Mouse (Mus musculus) regulatory T cell (primary cell): ENCODE measurements around the gene Neurl2.
"Not testable (repeated sequence)": the region's sequence is repeated elsewhere in the genome, so short reads cannot be mapped to it uniquely, and the experiment has no call there.

Source experiments
- in situ Hi-C: fragments of 300-600 bp; cut with MboI, MseI; formaldehyde crosslinking; loops from one replicate; pipeline ENCODE4 v1.15.1; 2025; ENCODE audit warnings: high pct_unique_total_duplicates

The Neurl2 gene

GRCm38 (mm10) chr2:164833314-164833959, at the start of gene Neurl2:
Neurl2 (minus strand) TSS chr2:164833456.
- in situ Hi-C loops: no loop called here

- in situ Hi-C loops: loop anchor here (25.0 kb wide), 1 partner anchor 1820 kb away; the partner anchor contains the start of gene Mybl2
Measured at GRCm38 (mm10) chr2:164882619-164883018, 49.4 kb upstream of the Neurl2 start.

- in situ Hi-C loops: loop anchor here (25.0 kb wide), 1 partner anchor 1817 kb away; the partner anchor contains the start of gene Mybl2
Measured at GRCm38 (mm10) chr2:164879568-164880277, 46.5 kb upstream of the Neurl2 start.

- in situ Hi-C loops: loop anchor here (25.0 kb wide), 1 partner anchor 1817 kb away; the partner anchor contains the start of gene Mybl2
Measured at GRCm38 (mm10) chr2:164879228-164879567, 45.9 kb upstream of the Neurl2 start, which contains the start of gene Pcif1. Pcif1 (plus strand) TSS chr2:164879304.

DNA sequence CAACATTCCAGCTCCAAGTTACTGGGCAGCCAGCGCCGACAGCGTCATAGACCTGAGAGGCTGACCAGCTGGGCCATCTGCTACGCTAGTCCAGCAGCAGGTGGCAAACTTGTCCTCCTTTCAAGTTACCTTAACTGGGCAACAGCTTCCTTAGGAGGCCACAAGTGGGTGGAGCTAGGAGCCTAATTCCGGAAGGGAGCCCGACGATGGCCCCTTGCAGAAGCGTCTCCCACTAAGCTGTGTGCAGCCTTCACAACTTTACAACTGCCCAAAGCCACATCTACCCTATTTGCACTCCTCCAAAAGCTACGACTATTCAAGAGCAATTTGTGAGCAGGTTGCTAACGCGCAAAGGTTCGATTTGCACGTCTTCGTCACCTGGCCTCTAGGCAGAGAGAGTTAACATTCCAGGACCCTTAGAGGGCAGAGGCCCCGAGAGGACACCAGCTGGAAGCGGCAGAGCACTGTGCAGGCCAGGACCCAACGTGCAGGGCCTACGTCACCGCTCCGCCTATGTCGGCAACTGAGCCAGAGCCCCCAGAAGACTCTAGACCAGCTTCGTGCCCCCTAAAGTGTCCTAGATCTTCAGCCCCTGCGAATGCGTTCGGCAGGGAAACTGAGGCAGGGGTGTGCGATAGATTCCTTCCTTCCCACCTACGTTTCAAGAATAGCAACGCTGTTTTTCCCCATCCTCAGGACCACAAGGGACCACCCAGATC, 45.4 kb upstream of the Neurl2 start:
- in situ Hi-C loops: loop anchor here (25.0 kb wide), 1 partner anchor 1816 kb away; the partner anchor contains the start of gene Mybl2

GRCm38 (mm10) chr2:164877376-164878215, 44.3 kb upstream of the Neurl2 start:
- in situ Hi-C loops: loop anchor here (25.0 kb wide), 1 partner anchor 1815 kb away; the partner anchor contains the start of gene Mybl2

DNA sequence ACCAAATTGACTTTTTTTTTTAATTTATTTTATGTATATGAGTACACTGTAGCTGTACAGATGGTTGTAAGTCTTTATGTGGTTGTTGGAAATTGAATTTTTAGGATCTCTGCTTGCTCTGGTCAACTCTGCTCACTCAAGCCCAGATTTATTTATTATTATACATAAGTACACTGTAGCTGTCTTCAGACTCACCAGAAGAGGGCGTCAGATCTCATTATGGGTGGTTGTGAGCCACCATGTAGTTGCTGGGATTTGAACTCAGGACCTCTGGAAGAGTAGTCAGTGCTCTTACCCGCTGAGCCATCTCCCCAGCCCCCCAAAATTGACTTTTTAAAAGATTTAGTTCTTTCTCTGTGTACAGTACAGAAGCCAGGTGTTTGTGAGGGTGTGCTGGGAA, 42.4 kb upstream of the Neurl2 start:
- in situ Hi-C loops: loop anchor here (25.0 kb wide), 1 partner anchor 1813 kb away; the partner anchor contains the start of gene Mybl2

DNA sequence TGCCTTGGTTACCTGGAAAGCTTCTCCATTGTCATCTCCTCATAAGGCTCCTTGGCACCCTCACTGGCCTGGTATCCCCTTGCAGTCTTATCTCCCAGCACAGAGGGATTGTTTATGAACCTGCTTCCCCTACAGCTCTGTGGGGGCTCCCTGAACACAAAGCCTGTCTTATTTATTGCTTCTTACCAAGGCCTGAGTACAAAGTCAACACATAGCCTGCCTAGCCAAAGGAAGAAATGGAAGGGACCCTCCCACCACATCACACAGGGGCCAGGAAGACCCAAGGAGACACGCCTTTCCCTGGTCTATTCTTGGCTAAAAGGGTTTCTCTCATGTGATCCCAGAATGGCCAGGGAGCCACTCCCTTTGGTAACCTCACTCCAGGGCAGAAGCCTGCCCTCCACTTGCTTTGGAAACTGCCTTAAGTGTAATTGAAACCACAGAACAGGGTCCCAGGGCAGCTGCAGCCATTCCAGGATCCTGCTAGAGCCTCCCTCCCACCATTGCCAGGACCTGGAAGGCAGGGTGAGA, 41.0 kb upstream of the Neurl2 start:
- in situ Hi-C loops: no loop called here

GRCm38 (mm10) chr2:164873621-164874020, 40.4 kb upstream of the Neurl2 start:
- in situ Hi-C loops: no loop called here

DNA sequence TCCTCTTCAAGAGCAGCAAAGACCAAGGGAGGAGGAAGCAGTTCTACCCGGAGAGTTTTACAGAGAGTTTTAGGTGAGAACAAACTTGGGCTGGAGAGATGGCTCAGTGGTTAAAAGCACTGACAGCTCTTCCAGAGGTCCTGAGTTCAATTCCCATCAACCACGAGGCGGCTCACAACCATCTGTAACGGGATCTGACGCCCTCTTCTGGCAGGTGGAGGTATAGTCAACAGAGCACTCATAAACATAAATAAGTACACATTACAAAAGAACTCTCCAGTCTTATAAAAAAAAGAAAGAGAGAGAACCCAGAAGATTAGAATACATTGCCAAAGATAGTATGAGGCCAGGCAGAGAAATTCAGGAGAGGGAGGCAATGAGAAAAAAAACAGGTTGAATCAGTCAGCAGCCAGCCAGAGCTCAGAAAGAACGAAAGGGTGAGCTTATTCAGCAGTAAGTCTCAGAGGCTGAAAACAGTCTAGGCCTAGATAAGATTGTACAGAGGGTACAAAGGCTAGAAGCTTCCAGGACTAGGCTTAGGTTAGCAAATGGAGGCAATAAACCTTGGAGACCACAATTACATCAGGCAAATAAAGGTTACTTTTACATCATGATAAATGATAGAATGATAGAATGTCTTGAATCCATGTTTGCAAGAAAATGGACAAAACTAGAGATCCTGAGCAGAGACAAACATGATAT, 38.5 kb upstream of the Neurl2 start:
- in situ Hi-C loops: no loop called here

- in situ Hi-C loops: no loop called here
Measured at GRCm38 (mm10) chr2:164868491-164868890, 35.2 kb upstream of the Neurl2 start.

DNA sequence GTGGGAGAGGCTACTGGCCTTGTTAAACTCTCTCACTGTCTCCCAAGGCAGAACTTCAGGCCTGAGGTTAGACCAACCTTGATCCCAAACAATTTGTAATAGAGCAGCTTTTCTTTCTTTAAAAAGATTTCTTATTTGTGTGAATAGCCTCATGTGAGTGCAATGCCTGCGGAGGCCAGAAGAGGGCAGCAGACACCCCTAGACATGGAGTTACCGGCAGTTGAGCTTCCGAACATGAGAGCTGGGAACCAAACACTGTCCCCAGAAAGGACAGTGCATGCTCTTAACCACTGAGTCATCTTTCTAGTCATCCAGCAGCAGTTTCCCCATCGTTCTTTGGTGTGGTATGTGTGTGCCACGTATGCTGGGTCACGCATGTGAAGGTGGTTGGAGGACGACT, 34.3 kb upstream of the Neurl2 start:
- in situ Hi-C loops: no loop called here

DNA sequence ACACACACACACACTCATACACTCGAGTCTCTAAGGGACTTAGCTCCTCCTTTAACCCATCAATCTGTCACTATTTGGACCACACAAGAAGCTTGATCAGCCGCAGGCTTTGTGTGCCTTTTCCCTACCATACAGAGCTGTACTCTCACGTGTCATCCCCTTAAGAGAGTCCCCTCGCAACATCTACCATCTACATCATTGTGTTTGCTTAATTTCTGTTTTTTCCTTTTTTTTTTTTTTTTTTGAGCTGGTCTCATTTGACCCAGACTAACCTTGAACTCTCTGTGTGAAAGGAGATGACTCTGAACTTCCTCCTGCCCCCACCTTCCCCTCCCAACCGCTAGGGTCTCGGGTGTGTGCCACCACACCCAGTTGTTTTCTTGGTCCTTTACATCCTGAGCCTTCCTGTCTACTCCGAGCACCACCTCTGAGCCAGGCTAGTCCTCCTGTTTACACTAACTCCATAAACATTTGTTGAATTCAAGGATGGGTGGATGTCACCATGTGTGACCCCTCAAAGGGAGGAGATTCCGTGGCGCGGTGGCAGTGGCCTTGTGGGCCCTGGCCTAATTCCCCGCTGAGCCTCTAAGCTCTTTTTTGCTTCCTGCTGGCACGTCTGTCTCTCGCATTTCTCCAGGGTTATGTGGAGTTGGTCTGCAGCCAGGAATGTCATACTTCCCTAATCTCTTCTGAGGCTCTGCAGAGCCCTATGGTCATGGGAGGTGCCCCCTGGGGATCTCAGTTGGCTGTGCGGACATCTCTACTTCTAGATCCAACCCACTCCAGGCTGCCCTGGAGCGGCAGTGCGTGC, 33.7 kb upstream of the Neurl2 start:
- in situ Hi-C loops: no loop called here

DNA sequence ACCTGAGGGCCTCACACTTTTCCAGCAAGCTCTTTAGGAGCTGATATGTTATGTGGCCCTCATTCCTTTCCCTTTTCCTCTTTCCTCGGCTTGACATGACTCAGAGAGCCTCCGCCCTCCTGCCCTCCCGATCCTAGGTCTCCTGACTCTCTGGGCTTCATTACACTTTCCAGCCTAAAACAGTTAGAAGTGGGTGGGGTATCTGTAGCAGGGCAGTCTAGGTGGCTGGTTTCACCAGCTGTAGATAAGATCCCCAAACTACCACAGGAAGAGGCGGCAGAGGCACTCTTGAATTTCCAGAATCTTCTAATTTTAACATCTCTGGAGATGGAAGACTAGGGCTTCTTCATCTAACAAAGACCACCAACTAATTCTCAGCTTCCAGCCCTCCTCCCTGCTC, 31.3 kb upstream of the Neurl2 start:
- in situ Hi-C loops: no loop called here

GRCm38 (mm10) chr2:164863411-164863810, 30.2 kb upstream of the Neurl2 start:
- in situ Hi-C loops: not testable (repeated sequence)

GRCm38 (mm10) chr2:164862179-164862861, 29.1 kb upstream of the Neurl2 start:
- in situ Hi-C loops: no loop called here

- in situ Hi-C loops: no loop called here
Measured at GRCm38 (mm10) chr2:164861094-164861493, 27.8 kb upstream of the Neurl2 start.

DNA sequence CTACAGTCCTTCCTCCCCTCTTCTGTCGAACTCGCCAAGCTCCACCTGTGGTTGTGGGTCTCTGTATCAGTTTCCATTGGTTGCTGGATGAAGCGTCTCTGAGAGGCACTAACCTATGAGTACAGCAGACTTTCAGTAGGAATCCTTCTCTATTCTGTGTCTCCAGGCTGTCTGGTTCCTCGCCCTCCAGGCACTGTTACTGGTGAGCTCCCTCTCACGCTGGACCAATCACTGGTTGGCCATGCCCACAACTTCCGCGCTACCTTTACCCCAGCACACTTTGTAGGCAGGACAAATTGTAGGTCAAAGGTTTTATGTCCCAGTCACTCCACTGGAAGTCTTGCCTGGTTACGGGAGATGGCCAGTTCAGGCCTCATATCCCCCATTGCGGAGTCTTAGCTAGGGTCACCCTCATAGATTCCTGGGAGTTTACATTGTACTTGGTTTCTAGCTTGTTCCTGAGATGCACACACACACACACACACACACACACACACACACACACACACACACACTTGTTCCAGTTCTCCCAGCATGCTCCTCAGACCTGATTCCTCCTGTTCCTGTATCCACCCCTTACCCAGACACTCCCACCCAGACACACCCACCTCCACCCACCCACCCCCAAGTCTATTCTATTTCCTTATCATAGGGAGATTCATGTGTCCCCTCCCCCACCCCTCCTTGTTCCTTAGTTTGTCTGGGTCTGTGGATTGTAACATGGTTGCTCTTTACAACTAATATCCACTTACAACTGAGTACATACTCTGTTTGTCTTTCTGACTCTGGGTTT, 26.6 kb upstream of the Neurl2 start:
- in situ Hi-C loops: no loop called here
